Mouse (Mus musculus) B cell, adult 2 months (primary cell): ENCODE data around the gene Olfr592.
"Not testable (repeated sequence)": the region's sequence is repeated elsewhere in the genome, so short reads cannot be mapped to it uniquely, and the experiment has no call there.

ENCODE experiments used
- DNase-seq, 2 experiments: peaks; one replicate each; pipeline ENCODE4 v3.0.0; 2022

The Olfr592 gene

DNA sequence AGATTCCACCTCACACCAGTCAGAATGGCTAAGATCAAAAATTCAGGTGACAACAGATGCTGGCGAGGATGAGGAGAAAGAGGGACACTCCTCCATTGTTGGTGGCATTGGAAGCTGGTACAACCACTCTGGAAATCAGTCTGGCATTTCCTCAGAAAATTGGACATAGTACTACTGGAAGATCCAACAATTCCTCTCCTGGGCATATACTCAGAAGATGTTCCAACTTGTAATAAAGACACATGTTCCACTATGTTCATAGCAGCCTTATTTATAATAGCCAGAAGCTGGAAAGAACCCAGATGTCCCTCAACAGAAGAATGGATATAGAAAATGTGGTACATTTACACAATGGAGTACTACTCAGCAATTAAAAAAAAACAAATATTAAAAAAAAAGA is at the start of gene Olfr592:
Olfr592 (plus strand) TSS at position 301 of the 400 bp plus-strand sequence.
- DNase-seq, result not testable (repeated sequence)

DNA sequence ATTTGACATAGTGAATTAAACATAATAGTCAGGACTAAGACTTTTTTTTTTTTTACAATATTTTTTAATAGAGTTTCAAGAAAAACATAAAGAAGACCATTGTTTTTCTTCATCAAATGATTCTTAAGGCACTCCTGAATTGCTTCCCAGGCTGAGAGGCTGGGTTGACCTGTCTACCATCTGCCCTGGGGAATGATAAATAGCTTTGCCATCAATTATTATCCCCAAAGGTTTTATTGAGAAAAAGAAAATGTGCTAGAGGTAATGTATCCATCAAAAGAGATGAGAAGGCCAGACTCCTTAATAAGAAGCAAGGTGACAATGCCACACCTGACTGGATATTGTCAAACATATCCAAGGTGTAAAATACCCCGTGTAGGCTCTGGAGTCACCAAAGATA is 44.0 kb upstream of the Olfr592 start, which contains the start of gene Olfr588-ps1:
Olfr588-ps1 (plus strand) TSS at position 301 of the 400 bp plus-strand sequence.
- no peak for DNase-seq

DNA sequence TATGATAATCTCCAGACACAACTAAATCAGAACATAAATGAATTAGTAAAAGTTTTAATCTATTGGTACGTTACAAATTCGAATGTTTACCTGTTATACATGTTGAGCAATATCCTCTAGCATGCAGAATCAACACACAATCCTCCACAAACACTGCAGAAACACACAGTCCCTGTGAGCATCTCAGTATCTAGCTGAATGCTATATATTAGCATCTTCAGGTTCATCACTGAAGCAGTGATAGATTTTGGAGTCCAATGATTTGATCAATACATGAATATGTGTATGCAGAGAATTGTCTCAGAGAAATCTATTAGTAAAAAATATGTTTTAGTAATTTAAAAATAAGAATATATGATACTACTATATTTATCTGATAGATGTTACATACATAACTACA is 28.3 kb upstream of the Olfr592 start, which contains the start of gene Olfr589:
Olfr589 (minus strand) TSS at position 101 of the 400 bp plus-strand sequence.
- DNase-seq, result no peak

DNA sequence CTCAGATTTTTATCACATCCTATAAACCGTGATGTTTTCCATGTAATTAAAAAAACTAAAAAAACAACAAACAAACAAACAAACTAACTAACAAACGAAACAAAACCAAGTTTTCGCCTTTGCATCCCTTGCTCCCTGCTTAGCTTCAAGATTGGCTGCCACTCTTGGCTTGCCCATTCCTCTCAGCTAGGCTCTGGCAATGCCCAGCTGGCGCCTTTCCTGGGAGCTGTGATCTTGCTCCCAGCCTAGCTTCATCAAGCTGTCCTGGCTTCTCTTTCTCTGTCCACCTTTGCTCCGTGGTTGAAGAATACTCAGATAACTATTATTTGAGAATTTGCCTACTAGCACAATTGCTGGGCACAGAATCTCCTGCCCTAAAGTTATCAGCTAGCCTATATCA is 14.9 kb upstream of the Olfr592 start:
- no peak for DNase-seq

DNA sequence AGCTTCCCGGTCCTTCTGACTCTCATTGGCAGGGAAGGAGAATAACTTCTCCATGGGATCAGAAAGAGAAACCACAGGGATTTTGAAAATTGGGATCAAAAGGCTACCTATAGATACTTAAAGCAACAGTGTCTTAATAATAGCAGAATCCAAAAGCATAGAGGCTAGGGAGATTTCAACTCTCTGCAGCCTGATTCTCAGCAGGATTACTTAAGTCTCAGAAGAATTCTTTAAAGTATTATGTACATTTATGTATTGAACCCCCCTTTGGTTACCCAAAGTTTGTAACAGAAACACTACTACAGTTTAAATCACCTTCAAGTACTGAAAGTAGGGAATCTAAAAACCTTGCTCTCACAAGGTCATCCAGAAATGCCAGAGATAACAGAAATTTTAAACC is 6.4 kb upstream of the Olfr592 start, which contains the start of gene Olfr591:
Olfr591 (minus strand) TSS at position 101 of the 400 bp plus-strand sequence.
- DNase-seq, result no peak

DNA sequence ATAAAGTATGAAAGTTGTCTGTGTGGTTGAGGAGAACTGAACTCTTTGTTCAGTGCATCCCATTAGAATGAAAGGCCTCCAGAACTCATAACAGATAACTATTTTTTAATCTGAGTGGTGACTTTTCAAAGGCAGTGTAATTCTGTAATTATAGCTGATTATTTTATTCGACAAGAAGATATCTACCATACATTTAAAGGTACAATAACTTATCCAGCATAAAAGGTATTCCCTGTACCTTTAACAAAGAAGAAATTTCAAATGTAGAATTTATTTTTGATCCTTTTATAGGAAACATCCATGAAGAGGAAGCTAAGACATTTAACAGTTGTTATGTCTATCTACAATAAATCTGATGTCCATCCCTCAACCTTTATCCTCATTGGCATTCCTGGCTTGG is 27.0 kb downstream of the Olfr592 start, which contains the start of gene Olfr593:
Olfr593 (plus strand) TSS at position 301 of the 400 bp plus-strand sequence.
- no peak for DNase-seq

DNA sequence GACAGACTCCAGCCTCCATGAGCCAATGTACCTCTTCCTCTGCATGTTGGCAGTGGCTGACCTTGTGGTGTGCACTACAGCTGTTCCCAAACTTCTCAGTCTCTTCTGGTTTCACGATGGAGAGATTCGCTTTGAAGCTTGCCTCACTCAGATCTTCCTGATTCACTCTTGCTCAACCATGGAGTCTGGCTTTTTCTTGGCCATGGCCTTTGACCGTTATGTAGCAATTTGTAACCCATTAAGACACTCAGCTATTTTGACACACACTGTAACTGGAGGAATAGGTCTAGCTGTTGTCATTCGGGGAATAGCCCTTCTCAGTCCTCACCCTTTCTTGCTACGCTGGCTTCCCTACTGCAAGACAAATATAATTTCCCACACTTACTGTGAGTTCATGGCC is 27.4 kb downstream of the Olfr592 start:
- DNase-seq, result not testable (repeated sequence)

DNA sequence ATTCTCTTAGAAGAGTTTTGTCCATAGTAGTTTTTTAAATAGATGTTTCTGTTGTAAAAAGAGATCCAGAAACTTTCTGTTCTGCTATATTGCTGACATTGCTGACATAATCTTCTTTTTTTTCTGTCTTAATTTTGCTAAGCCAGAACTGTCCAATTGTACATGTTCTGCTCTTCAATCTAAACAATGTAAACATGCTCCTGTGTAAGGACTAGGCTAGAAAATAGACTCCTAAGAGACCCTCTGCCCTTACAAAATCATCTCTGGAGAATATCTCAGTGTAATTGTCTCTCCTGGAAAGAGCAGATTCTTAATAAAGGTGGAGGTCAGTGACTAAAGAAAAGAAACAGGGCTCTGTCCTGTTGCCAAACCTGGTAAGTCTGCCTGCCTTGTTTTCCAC is 32.1 kb downstream of the Olfr592 start, which contains the start of gene Olfr594:
Olfr594 (plus strand) TSS at position 301 of the 400 bp plus-strand sequence.
- DNase-seq, result no peak
